Mouse (Mus musculus) stomach, postnatal 0 days (tissue): Measurements from ENCODE around the gene AI182371. TPM values are rescaled to one million over a fixed set of nuclear protein-coding genes. Genes with fewer than 3 reads are reported as not detected.

Source experiments
- ATAC-seq: fragments of 200-750 bp; cut with Nextera tagmentation; 2 replicates; pipeline ENCODE4 v1.8.0; 2017; ENCODE audit not compliant: low FRiP score, low TSS enrichment
- DNase-seq: peaks from one replicate; pipeline ENCODE4 v3.0.0-alpha.2; 2016; ENCODE audit warnings: low spot score
- H3K27ac ChIP-seq: fragments of 300-500 bp; sonication (generic); replicated peaks from 2 replicates; pipeline ENCODE4 v1.5.1; 2014; ENCODE audit warnings: mild to moderate bottlenecking, control low read depth
- H3K27me3 ChIP-seq: fragments of 300-500 bp; sonication (generic); 2 replicates; pipeline ENCODE4 v1.6.1; 2014; ENCODE audit warnings: low read length; ENCODE audit not compliant: control insufficient read depth, insufficient read depth
- H3K36me3 ChIP-seq: fragments of 300-500 bp; sonication (generic); 2 replicates; pipeline ENCODE4 v1.6.1; 2014; ENCODE audit warnings: low read length, mixed read lengths; ENCODE audit not compliant: control insufficient read depth, insufficient read depth
- H3K4me1 ChIP-seq: fragments of 300-500 bp; sonication (generic); replicated peaks from 2 replicates; pipeline ENCODE4 v1.6.1; 2014; ENCODE audit warnings: antibody characterized with exemption; ENCODE audit not compliant: control insufficient read depth, insufficient read depth
- H3K4me2 ChIP-seq: fragments of 300-500 bp; sonication (generic); replicated peaks from 2 replicates; pipeline ENCODE4 v1.6.1; 2014; ENCODE audit warnings: low read depth, mild to moderate bottlenecking, control low read depth, moderate library complexity
- H3K4me3 ChIP-seq: fragments of 300-500 bp; sonication (generic); 2 replicates; pipeline ENCODE4 v1.5.1; 2014; ENCODE audit warnings: low read depth, low read length, control low read depth
- H3K9ac ChIP-seq: fragments of 300-500 bp; sonication (generic); 2 replicates; pipeline ENCODE4 v1.6.1; 2014; ENCODE audit warnings: mild to moderate bottlenecking, low read length, control low read depth, mixed read lengths
- H3K9me3 ChIP-seq: fragments of 300-500 bp; sonication (generic); 2 replicates; pipeline ENCODE4 v1.6.1; 2016; ENCODE audit warnings: low read length; ENCODE audit not compliant: control insufficient read depth
- CTCF ChIP-seq: IDR thresholded peaks from 2 replicates; pipeline ENCODE4 v1.5.1; 2016; ENCODE audit warnings: antibody characterized with exemption, low read depth, mild to moderate bottlenecking, moderate library complexity
- EP300 ChIP-seq: optimal IDR thresholded peaks from 2 replicates; pipeline ENCODE3; 2016; ENCODE audit warnings: antibody characterized with exemption
- WGBS: fragments of 180-500 bp; shearing (Covaris S2); extraction: QIAGEN DNeasy Blood & Tissue Kit; methylation state at CpG from one replicate; pipeline ENCODE4 v1.1.7; 2014; 5-methylcytosine and 5-hydroxymethylcytosine counted together
- polyA plus RNA-seq: library from polyadenylated mRNA; unstranded; fragments of >200 nt; fragmentation: Nextera tagmentation; extraction: Ambion mirVana; gene quantifications from 2 replicates; pipeline ENCODE4 v1.2.1, GENCODE M21; 2015

The AI182371 gene
- polyA plus RNA-seq, 1 experiment from 2014 or later: 0.15 TPM

DNA sequence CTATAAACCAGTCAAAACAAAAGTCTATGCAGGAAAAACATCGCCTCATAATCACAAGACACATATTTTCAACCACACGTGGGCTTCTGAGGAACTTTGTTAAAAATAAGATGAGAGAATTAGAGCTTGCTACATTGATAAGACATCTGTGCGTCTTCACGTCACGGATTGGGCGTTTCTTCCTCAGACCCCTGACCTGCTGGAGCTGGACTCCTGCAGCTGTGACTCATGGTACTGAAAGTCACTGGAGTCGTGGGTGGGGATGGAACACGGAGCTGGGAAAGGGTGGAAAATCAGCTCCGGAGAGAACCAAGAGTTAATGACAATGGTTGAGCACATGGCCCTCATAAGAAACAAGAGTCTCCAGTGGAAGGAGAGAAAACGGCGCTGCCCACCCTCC, 34.2 kb downstream of the AI182371 start:
- Histone ChIP-seq H3K9ac (no peak overlapping the region), H3K4me2 (no peak overlapping the region), H3K27me3 (no peaks in the 10 kb centered on the region), H3K27ac (no peak overlapping the region), H3K9me3 (no peaks in the 10 kb centered on the region), H3K4me1 (no peaks in the 10 kb centered on the region), H3K4me3 (no peak overlapping the region), H3K36me3 (no peaks in the 10 kb centered on the region)
- no peak for DNase-seq
- ATAC-seq: no peak
- TF ChIP-seq CTCF: no peak
- TF ChIP-seq EP300: no peak
- 83% methylated on average over 11 of the region's 11 CpGs for WGBS

DNA sequence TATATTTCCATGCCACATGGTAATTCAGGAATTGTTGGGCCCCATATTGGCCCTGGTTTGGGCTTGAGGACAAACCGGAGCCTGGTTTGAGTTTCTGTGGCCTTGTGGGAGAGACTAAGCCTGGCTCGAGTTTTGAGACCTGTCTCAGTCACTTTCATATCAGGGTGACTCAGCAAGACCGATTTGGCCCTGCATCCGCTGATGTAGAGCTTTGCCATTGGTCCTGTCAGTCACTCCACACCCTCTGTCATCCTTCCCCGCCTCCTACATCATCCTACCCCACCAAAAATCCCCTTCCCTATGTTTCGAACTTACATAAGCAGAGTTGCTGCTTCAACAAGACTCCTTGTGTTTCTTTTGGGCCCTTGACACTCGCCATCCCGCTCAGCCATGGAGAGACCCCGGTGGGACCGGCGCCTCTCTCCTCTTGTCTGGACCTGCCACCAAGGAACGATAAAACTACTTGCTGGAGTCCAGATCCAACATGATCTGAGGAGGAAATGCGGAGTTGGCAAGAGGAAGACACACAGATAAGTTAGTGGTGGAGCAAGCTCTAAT, 34.7 kb downstream of the AI182371 start:
- Histone ChIP-seq H3K27ac (no peak overlapping the region), H3K27me3 (no peaks in the 10 kb centered on the region)
- WGBS: 87% methylated on average over 13 of the region's 13 CpGs

DNA sequence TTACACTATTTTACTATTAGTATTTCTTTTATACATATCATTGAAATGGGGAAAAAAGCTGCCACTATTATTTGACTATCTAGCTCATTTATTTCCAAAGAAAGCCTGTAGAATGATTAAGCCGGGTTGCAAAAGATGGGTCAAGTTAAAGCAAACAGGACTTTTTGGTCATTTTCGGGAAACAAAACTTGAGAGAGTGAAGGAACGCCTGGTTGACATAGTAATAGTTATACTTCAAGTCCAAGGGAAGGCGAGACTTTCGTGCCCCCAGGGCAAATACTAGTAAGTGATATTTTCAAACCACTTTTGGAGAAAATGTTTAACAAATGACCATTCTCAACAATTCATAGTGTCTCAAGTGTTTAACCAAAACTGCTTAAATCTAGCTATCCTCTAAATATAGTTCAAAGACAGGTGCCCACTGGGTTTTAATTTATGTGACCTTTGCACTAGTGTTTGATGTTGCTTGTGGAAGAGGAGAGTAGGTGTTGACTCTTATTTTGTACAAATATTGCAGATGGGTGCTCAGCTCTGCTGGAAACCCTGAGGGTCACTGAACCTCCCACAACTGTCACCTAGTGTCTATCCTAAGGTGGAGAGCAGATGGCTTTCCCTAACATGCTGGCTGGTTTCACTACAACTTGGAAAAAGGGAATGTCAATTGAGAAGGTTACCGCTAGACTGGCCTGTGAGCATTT, 37.9 kb downstream of the AI182371 start:
- no peak overlapping the region for H3K9ac ChIP-seq
- H3K4me2 ChIP-seq: no peak overlapping the region
- no peak for DNase-seq
- H3K4me1 ChIP-seq: no peaks in the 10 kb centered on the region
- H3K9me3 ChIP-seq: no peaks in the 10 kb centered on the region
- no peak overlapping the region for H3K4me3 ChIP-seq
- H3K36me3 ChIP-seq: no peaks in the 10 kb centered on the region
- 77% methylated on average over 6 of the region's 6 CpGs for WGBS
- H3K27me3 ChIP-seq: no peaks in the 10 kb centered on the region
- TF ChIP-seq CTCF: no peak
- TF ChIP-seq EP300: no peak
- no peak overlapping the region for H3K27ac ChIP-seq
- ATAC-seq: no peak

More for the DNA sequence above, 34.7 kb downstream of the AI182371 start:
- ATAC-seq (no peak), DNase-seq (no peak)
- H3K4me1 ChIP-seq: no peaks in the 10 kb centered on the region
- H3K36me3 ChIP-seq: no peaks in the 10 kb centered on the region
- no peak for TF ChIP-seq CTCF
- no peak overlapping the region for H3K4me3 ChIP-seq
- no peaks in the 10 kb centered on the region for H3K9me3 ChIP-seq
- no peak overlapping the region for H3K4me2 ChIP-seq
- no peak overlapping the region for H3K9ac ChIP-seq

DNA sequence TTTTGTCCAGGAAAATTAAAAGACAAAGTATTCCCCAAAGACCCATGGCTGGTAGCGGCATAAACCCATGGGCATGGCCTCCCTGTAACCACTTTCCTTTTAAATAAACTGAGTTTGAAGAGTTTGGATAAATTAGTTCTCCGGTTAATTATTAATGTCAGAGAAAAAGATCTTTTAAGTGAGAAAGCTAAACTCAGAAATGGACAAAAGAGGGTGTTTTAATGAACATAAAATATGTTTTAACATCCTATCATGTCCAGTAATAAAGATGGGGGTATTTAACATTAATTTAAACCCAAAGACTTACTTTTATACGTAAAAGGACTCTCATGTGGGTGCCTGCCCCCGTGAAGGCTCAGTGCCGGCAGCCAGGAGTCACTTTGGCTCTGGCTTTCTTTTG, 40.0 kb downstream of the AI182371 start, which contains the start of gene Hc:
TSS of gene Hc (minus strand) at position 101 of the 400 bp plus-strand sequence.
- ATAC-seq (no peak), DNase-seq (no peak)

DNA sequence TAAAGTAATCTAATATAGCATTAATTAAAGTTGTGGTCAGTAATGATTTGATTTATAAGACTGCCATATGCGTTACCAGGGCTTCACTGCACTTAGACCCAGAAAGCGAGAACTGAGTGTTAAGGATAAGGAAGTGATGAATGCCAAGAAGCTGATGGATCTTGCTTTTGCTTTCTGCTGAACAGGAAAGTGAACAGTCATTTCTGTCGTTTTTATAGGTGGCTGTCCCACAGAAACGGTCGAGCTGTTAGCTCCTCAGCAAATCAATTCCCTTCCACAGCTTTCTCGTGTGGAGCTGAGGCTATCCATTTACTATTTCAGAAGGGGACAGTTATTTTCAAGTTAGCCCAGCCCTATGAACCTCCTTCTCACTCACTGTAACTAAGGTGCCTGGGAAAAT, 40.4 kb downstream of the AI182371 start:
- Histone ChIP-seq H3K4me2 (no peak overlapping the region), H3K9me3 (no peaks in the 10 kb centered on the region), H3K4me1 (no peaks in the 10 kb centered on the region), H3K36me3 (no peaks in the 10 kb centered on the region), H3K9ac (no peak overlapping the region), H3K27me3 (no peaks in the 10 kb centered on the region), H3K4me3 (no peak overlapping the region), H3K27ac (no peak overlapping the region)
- 48% methylated on average over 6 of the region's 6 CpGs for WGBS
- no peak for ATAC-seq
- no peak for DNase-seq
- TF ChIP-seq EP300 (no peak), CTCF (no peak)

More for the DNA sequence above, 40.0 kb downstream of the AI182371 start, which contains the start of gene Hc:
- Histone ChIP-seq H3K9me3 (no peaks in the 10 kb centered on the region), H3K27me3 (no peaks in the 10 kb centered on the region), H3K27ac (no peak within 1 kb of the TSS), H3K9ac (no peak within 1 kb of the TSS), H3K4me3 (no peak within 1 kb of the TSS), H3K4me1 (no peaks in the 10 kb centered on the region), H3K4me2 (no peak within 1 kb of the TSS), H3K36me3 (no peaks in the 10 kb centered on the region)
- WGBS: 59% methylated on average over 5 of the region's 5 CpGs
- TF ChIP-seq CTCF (no peak), EP300 (no peak)

DNA sequence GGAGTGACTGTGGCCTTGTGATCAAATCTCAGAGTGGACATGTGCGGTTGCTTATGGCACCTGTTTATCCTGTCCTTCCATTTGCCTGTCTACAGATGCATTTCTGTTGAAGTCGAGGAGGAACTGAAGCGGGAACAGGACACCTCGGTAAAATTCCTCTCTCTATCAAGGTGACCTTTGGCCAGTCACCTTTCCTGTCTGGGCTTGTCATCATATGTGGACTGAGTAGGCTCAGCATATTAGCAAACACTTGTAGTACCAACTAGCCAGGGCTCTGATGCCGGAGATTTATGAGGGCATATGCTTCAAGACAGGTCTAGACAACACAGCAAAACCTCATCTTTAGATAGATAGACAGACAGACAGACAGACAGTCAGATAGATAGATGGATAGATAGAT, 41.1 kb downstream of the AI182371 start:
- no peaks in the 10 kb centered on the region for H3K9me3 ChIP-seq
- WGBS: 75% methylated on average over 5 of the region's 5 CpGs
- no peak overlapping the region for H3K27ac ChIP-seq
- no peak overlapping the region for H3K4me3 ChIP-seq
- TF ChIP-seq EP300 (no peak), CTCF (no peak)
- H3K9ac ChIP-seq: no peak overlapping the region
- no peaks in the 10 kb centered on the region for H3K27me3 ChIP-seq
- H3K4me2 ChIP-seq: no peak overlapping the region
- DNase-seq (no peak), ATAC-seq (no peak)
- no peaks in the 10 kb centered on the region for H3K4me1 ChIP-seq
- no peaks in the 10 kb centered on the region for H3K36me3 ChIP-seq
